Mouse (Mus musculus): ENCODE data around the gene Cdh11.

Gene Cdh11

DNA sequence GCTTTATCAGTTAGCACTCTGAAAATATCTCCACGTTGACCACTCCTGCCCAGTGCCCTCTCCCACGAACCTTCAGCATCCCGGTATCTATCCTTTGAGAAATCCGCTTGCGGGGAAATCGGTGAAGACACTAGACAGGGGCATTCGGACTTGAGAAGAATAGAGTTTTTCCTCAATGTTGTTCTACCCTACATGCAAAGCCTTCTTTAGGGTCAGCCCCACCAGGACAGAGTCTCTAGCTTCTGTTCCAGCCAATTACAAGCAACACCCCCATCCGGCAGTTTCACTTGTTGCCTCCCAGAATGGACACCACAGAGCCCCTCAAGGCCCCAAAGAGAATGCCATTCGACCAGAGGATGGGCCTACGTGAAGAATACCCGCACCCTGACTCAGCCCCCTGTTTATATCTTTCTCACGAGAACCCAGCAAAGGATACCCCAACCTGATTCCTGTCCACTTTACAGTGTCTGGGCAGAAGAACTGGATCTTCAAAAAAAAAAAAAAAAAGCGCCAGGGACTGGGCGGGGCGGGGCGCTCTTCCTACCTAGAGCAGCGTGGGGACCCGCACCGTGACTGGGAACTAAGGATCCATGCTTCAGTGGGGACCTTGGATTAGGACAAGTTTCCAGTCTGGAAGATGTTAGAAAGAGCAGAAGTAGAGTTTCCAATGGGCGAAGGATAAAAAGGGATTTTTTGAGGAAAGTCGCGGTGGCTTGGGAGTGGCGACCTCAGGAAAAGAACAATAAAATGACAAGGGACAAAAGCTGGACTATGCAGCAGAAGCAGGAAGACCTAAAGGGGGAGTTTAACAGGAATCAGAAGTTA lies at the start of gene Cdh11:
Gene Cdh11, minus strand, starts transcription at position 51 of the 825 bp plus-strand sequence.
- DNase-seq (ENCODE audit: low read depth, low spot score): no peak

DNA sequence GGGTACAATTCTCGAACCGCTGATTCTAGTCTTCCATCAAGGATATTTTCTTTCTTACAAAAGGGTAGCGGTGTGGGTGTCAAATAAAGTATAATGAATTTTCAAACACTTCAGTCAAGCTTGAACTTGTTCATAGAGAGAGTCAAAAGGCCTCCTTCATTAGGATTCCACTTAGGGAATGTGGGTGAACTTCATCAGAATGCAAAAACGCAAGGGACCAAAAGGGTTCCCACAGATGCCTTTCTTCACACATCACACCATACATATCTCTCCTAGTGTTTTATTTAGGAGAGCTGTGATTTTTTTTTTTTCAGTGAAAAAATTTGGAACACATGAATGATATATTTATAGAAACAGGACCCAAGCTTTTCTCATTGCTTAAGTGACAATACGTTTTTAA lies 28.5 kb upstream of the Cdh11 start:
- no peak for DNase-seq (ENCODE audit: low read depth, low spot score)

DNA sequence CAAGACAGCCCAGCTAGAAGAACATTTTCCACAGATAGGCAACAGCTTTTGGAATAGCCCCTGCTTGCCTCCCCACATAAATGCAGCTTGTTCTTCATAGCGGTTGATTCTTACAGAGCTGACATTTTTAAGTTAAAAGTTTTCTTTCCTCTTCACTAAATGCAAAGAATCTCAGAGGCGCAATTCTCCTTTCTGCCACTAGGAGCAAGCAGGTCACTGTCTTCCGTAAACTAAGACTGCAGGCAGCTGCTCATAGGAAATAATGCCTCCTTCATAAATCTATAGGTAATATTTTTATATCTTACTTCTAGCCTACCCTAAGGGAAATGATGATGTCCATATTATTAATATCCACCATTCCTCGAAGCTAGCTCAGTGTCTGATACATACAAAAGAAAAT lies 4.9 kb upstream of the Cdh11 start:
- DNase-seq (ENCODE audit: low read depth, low spot score): no peak

DNA sequence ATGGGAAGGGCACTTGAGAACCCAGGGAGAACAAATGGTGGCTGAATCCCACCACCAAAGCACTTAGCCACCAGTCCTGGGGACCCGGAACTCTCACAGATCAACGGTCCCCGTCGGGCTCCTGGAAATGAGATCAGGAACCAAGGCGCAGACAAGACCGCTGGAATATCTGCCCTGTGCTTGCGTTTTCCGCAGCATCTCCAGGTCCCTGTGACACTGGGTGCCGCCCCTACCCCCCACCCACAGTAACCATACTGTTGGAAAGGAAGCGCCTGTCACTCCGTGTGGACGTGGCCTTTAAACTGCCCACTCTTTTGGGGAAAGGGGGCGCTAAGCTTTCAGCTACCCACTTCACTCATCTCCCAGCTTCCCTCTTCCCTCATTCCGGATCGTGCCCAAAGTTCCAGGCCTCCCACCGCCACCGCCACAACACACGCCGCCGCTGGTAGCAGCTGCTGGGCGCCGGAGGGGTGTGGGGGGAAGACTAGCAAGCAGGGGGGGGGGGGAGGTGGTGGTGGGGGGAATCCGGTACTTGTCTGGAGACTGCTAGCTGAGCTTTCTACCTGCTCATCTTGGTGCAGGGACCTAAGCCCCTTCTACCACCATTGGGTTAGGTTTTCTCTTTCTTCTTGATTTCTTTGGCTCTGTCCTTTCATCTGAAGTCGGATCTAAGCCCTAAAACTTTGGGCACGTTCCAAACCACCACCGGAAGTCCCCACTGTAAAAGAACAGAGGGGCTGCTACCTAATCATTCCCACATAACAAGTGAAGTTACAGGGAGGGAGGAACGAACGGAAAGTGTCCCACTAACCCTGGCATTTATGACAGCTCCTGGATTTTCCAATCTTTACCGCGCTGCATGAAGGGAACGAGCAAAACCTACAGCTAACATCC lies 1.3 kb upstream of the Cdh11 start:
- DNase-seq (ENCODE audit: low read depth, low spot score): no peak

DNA sequence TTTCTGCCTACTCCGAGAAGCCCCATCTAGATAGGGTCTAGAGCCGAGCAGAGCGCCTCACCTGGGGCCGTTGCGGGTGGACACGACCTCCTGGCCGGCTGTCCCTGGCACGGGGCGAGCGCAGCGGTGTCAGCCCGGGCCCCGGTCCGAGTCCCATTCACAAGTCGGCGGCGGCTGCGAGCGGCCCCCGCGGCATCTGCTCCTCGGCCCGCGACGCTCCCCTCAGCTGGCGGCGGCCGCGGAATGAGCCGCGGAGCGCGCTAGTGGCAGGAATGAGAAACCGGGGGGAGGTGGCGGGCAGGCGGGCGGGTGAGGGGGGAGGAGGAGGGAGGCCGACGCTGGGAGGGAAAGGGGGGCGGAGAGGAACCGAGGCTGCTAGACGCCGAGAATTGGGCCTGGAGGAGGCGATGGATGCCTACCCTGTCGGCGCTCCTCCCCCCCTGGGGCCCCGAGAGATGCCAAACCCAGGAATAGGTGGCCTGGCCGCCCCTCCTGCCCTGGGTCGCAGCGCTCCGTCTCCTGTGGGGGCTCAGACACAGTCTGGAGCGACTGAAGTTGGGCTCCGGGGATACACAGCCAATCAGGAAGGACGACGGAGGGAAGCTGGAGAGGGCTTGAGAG lies 497 bp downstream of the Cdh11 start:
- DNase-seq (ENCODE audit: low read depth, low spot score): no peak

DNA sequence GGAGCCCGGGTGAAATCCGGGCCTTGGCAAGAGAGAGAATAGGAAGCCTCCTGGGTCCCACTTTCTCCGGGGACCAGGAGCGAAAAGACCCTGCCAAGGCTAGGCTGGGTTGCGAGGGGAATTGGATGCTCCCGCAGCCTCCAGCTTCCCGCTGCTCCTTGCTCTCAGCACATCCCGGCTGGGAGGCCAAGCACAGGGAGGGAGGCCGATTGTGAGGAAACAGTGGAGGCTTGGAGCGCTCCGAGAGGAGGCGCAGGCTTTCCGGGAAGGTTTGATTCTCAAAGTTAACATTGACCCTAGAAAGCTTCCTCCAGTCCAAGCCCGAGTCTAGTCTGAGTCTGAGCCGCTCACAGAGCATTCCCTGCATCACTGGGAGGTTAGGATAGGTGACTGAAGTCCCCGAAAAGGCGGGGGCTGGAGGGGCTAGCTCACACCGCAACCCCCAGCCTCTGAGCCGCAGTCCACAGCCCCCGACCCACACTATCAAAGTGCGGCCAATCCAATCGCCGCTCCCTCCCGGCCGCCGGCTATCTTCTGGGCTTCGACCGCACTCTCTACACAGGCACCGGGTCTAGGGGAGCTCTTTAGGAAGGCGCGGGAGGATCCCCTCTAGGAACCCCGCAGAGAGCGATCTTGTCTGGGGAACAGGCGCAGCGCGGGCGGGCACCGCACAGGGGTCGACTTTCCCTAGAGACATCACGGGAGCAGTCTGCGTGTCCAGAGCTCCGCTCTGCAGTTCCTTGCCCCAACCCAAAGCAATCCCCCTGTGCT lies 1.4 kb downstream of the Cdh11 start:
- no peak for DNase-seq (ENCODE audit: low read depth, low spot score)

DNA sequence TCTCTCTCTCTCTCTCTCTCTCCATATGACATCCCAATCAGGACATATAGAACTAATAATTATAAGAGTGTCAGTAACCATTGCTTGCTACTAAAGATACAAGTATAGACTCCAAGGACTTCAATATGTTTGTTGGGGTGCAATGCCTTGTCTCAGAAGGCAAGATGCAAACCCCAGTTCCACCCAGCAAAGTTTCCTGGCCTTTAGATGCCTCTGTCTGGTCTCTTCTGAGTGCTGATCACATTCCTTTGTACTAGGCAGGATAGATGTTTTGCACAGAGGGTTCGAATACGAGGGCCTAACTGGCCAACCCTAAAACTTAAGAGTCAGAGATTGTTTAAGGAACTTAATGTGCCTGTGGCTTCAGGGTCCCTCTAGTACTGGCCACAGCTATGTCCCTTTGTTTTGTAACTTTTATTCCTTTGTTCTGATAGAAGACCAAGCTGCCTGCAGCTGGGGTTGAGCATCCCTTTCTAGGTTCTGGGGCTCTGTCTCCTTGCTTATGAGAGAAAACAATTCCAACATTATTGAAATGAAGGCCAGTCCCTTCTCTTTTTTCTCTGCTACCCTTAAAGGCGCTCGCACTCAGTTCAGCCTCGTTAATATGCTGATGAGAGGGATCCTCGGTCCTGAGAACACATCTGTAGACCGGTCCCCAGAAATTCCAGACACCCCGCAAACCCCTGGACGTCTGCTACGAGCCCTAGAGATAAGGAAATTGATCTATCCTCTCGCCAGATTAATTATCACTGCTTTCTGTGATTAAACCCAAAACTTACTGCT lies 2.5 kb downstream of the Cdh11 start:
- DNase-seq (ENCODE audit: low read depth, low spot score): no peak

DNA sequence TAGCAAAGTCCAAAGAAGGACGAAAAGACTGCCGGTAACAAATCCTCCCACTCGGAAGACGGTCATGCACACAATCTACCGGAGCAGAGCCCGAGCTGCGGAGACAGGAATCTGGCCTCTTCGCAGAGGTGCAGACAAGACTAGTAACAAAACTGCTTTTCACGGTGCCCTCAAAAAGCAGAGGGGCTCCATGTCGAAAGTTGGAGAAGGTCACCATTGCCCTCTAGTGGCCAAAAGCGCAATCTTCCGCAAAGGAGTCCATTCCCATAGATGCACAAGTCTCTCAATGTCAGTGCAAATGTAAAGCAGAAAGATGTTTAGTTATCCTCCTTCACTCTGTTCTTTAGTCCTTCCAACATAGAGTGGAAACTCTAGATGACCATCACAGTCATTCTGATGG lies 4.5 kb downstream of the Cdh11 start:
- DNase-seq (ENCODE audit: low read depth, low spot score): peak; percentile 79

DNA sequence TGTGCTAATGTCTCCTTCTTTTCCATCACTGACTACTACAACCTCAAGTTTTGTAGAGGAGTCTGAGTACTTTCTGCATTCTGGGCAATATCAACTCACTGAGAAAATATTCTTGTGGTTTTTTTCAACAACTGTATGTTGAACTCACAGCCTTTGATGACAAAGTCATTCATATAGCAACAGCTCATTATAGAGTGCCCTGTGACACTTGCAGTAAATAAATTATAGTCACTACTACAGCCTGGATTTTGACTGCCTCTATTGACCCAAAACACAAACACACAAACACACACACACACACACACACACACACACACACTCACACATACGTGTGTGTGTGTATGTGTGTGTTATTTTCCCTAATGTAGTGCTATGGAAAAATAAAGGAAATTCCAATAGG lies 10.8 kb downstream of the Cdh11 start:
- DNase-seq (ENCODE audit: low read depth, low spot score): no peak

DNA sequence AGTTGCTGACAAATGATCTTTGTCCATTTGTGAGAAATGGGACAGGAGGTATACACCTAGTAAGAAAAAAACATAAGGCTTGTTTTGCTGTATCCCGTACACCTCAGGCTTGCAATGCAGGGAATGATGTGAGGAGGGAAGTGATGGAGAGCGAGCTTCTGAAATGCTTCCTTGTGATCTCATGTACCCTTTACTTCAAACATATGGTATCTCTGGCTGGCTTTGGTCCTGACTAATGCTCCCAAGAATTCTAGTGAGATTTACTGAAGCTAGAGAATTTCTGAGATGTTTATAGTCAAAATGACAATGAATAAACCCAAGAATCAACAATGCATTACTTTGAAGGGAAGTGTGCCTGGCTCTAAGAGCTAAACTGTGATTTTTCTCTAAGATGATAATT lies 14.0 kb downstream of the Cdh11 start:
- no peak for DNase-seq (ENCODE audit: low read depth, low spot score)

DNA sequence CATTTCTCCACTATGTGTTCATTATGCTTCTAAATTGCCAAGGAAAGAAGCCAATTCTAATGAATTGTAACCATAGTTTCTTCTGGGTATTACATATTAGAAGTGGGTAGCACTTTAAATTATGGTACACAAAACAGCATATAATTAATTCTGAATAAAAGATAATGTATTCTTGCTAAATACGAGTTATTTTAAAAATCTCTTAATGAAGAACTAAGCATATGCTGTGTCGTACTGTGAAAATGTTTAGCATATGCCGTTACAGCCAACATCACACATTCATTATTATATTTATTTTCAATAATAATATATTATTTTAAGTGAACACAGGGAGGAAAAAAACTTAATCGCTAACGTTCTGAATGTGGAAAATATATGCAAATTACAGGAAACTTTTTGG lies 31.6 kb downstream of the Cdh11 start:
- DNase-seq (ENCODE audit: low read depth, low spot score): no peak

DNA sequence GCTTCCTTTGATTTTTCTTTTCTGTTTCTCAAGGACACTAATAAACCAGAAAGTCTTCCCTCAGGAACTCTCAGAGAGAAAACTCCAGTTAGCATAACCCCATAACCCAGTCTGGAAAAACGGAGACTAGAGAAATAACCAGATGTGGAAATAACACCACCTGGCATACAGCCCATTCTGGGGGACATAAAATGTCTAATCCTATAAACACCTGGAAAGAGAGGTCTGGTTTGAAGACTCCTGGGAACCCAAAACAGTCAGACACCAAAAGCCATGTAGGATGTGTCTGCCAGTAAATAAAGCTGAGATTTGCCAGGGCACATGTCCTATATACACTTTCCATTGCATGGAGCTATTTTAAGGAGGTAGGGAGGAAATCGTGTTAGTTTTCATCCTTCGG lies 42.5 kb downstream of the Cdh11 start:
- DNase-seq (ENCODE audit: low read depth, low spot score): no peak

DNA sequence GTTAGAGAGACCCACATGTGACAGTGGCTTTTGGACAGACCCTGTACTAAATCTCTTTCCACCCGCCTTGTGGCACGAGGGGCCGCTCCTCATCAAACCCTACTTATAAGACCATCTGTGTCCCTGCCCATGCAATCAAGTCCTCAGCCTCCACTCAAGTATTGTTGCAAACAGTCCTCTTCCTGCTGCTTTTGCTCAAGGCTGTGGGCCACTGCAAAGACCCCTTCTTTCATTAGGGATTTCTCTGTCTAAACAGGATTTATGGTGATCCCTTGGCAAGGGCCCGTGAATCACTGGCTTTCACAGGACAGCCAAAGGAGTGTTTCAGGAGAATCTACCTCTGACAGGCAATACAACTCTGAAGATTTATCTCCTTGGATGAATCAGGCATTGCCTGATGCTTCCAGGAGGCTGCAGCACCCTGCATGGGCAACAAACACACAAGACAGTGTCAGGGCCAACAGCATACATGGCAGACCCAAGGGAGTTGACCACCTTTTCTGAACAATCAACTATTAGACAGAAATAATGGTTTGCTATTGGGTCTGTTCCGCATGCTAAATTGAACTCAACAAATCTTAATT lies 43.3 kb downstream of the Cdh11 start:
- no peak for DNase-seq (ENCODE audit: low read depth, low spot score)

DNA sequence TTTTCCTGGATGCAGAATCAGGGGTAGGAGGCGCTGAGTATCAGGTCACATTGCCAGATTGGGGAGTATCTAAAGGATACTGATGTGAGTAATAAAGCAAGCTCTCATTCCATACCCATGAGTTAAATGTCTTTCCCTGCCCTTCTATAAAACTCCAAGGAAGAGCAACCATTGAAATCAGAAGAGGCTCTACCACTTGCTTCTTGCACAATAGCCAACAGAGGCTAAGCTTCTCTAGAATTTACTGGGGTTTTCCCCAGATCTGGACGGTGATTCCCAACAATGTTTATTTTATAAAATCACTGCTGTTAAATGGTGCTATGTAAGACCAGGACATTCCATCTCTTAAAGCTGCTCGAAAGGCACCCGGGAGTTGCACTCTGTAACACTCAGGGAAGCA lies 44.5 kb downstream of the Cdh11 start:
- no peak for DNase-seq (ENCODE audit: low read depth, low spot score)

DNA sequence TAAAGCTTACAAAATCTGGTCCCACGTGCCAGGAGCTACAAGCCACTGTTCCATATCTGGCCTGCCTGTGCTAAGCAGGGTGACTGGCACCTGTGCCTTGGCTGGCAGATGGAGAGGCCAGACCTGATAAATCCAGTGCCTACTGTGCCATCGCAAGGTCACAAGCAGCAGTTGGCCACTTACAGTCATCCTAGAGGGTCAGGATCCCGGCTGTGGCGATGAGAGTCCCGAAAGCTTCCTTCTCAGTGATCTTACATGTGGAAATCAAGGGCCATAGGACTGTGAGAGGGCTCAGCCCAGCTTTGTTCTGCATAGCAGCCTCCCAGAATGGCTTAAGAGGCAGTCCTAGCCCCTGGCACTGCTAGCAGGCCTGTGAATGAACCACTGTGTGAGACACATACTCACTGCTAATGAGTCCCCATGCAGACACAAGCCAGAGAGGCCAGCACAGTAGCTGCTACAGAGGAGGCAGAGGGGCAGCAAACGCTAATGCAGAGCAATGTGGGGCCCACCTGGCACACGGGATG lies 46.4 kb downstream of the Cdh11 start:
- DNase-seq (ENCODE audit: low read depth, low spot score): peak; percentile 12

DNA sequence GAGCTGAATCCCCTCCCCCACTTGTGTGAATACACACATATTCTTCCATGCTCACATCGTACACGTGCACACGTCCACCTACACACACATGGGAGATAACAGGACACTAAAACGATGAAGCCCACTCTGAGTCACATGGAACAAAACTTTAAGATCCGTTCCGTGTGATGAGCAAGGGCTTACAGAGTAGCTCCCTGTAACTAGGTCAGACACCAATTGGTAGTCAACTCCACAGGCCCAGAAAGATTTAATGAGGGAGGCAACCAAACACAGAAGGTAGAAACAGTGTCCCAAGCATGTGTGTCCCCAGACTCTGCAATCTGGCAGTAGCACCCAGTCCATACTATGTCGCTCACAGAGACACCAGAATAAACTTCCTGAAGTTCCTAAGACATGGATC lies 47.0 kb downstream of the Cdh11 start:
- no peak for DNase-seq (ENCODE audit: low read depth, low spot score)

DNA sequence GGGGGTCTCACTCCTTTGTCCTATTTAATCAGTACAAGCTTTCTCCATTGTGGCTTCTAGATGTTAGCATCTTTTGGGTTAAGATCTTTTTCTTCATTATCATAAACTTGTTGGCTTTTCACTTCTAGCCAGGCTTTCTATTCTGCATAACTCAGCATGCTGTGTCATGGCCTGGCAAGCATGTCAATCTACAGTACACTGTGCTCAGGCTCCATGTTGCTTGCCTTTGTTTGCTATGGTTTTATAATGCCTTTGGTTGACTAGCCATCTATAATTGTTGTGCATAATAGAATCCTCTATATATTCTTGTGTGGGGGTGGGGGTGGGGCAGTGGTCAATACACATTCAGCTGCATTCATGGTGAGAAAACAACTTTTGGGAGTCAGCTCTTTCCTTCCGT lies 51.0 kb downstream of the Cdh11 start:
- DNase-seq (ENCODE audit: low read depth, low spot score): no peak

DNA sequence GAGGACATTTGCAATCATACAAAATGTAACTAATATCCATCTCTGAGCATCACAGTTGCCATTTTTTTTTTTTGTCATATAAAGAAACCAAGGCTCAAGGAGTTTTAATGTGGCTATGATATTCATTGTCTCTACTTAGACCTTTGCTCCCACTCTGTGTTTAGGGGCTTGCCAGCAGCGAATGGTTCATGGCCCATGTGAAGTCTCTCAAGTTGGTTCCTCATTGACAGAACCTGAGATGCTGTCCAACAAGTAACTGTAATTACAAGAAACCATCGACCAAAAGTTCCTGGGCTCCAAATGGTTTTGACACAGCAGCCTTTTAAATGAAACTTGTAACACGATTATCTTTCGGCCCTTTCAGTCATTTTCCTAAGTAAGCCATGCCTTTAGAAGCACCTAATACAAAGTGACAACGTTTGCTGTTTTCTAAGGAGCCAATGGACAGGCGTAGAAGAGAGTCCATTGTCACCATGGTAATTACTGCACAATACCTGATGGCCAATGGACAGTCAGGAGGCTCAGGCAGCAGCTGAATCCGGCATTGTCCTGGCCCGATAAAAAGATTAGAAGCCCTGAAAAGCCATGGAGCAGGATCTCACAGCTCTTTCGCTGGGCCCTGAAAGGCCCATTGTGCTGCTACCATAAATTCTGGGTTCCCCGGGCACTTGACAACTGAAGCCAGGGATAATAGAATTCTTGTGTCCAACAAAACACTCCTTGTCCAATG lies 59.1 kb downstream of the Cdh11 start:
- DNase-seq (ENCODE audit: low read depth, low spot score): no peak

DNA sequence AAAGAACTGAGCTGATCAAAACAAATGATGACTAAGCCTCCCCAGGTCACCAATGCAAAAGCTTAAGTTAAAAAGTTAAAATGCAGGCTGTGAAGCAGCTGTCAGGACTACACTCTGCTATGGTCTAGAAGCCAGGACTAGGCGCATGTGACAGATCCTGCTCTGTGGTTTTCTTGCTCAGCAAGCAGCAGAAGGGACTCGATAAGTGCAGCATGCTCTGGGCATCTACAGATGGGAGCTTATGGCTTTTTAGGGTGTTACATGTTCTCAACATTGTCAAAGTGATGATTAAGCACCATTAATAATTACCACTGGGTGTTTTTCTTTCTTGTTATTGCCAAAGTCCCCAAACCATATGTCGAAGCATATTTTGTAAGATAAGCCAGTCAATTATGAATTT lies 59.9 kb downstream of the Cdh11 start:
- no peak for DNase-seq (ENCODE audit: low read depth, low spot score)

DNA sequence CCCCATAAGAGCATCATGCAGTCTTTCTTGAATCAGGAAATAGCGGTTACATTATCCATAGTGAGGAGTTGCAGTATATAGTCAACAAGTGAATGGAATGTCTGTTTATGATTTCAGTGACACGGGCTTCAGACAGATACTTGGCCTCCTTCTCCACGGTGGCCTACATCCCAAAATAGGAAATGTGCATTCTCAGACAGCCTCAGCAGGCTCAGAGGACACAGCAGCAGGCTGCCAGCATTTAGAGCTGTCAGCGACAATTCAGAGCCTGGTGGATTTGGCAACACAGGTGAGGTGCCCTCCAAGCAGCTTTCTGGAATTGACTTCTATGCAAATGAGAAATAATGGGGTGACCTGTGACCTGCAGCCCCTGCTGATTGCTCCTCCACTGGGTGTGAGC lies 69.5 kb downstream of the Cdh11 start:
- DNase-seq (ENCODE audit: low read depth, low spot score): no peak

Measured in brain, embryonic 18.5 days (tissue).